Mouse (Mus musculus): ENCODE measurements around the gene Ggta1.

- TF ChIP-seq GATA1 (IDR thresholded peaks at IDR 0.05; ENCODE audit: borderline replicate concordance, low read length) (no peak), FLI1 (IDR thresholded peaks at IDR 0.05; ENCODE audit: low read length) (no peak)
These were observed 15.2 kb upstream of the Ggta1 start for GRCm38 (mm10) chr2:35477999-35478811.

Data from megakaryocyte, embryonic 14.5 days (primary cell).